Mouse (Mus musculus) MEL (cell line): Measurements from ENCODE around the gene Slc35e3. TPM values are rescaled to one million over a fixed set of nuclear protein-coding genes. Genes with fewer than 3 reads are reported as not detected.
A peak's percentile ranks its signal among the peaks of the same experiment; 100 is the strongest.

ENCODE experiments used
- DNase-seq: peaks from one replicate; pipeline ENCODE4 v3.0.0; 2011; ENCODE audit warnings: low read depth, low spot score
- H3K27ac ChIP-seq: 2 replicates; pipeline ENCODE4 v1.5.1; 2012; ENCODE audit warnings: low read depth, mild to moderate bottlenecking, control low read depth, low read length, moderate library complexity; ENCODE audit not compliant: control insufficient read depth
- H3K27me3 ChIP-seq, 2 experiments: fragments of 150-350 bp in 1 of 2; sonication (generic) in 1 of 2; 2 replicates each; pipeline ENCODE4 v1.6.1; 2012; ENCODE audit warnings: low read length in 2 of 2, mild to moderate bottlenecking in 2 of 2, improper control_type of control experiment in 1 of 2, moderate library complexity in 1 of 2; ENCODE audit not compliant: insufficient read depth in 2 of 2, control insufficient read depth in 1 of 2
- H3K36me3 ChIP-seq, 2 experiments: 2 replicates each; pipeline ENCODE4 v1.6.1; 2012 to 2014; ENCODE audit warnings: low read length in 2 of 2, improper control_type of control experiment in 1 of 2, inconsistent platforms in 1 of 2, mild to moderate bottlenecking in 1 of 2; ENCODE audit not compliant: insufficient read depth in 2 of 2, control insufficient read depth in 1 of 2
- H3K4me1 ChIP-seq, 2 experiments: fragments of 150-350 bp in 1 of 2; sonication (generic) in 1 of 2; 2 replicates each; pipeline ENCODE4 v1.6.1; 2012; ENCODE audit warnings: low read length in 2 of 2, improper control_type of control experiment in 1 of 2, mild to moderate bottlenecking in 1 of 2; ENCODE audit not compliant: insufficient read depth in 2 of 2, control insufficient read depth in 1 of 2
- H3K4me3 ChIP-seq, 2 experiments: fragments of 150-350 bp in 1 of 2; sonication (generic) in 1 of 2; 2 replicates each; pipeline ENCODE4 v1.5.1; 2012; ENCODE audit warnings: low read depth in 2 of 2, low read length in 2 of 2, mild to moderate bottlenecking in 2 of 2, moderate library complexity in 2 of 2, control low read depth in 1 of 2, improper control_type of control experiment in 1 of 2; ENCODE audit not compliant: control insufficient read depth in 1 of 2, insufficient read depth in 1 of 2
- H3K79me2 ChIP-seq: 2 replicates; pipeline ENCODE4 v1.6.1; 2012; ENCODE audit warnings: mild to moderate bottlenecking, low read length, moderate library complexity; ENCODE audit not compliant: control insufficient read depth, poor library complexity, insufficient read depth
- H3K9ac ChIP-seq: 2 replicates; pipeline ENCODE4 v1.6.1; 2012; ENCODE audit warnings: low read depth, mild to moderate bottlenecking, control low read depth, low read length, moderate library complexity; ENCODE audit not compliant: control insufficient read depth, poor library complexity, severe bottlenecking
- H3K9me3 ChIP-seq: fragments of 150-350 bp; sonication (generic); replicated peaks from 2 replicates; pipeline ENCODE4 v1.6.1; 2012; ENCODE audit warnings: mild to moderate bottlenecking, low read length, improper control_type of control experiment, moderate library complexity; ENCODE audit not compliant: insufficient read depth
- CHD1 ChIP-seq: IDR thresholded peaks from 2 replicates; pipeline ENCODE4 v1.6.1; 2012; ENCODE audit warnings: low read depth, mild to moderate bottlenecking, inconsistent platforms, low read length, improper control_type of control experiment
- CHD2 ChIP-seq: IDR thresholded peaks from 2 replicates; pipeline ENCODE4 v1.6.1; 2011; ENCODE audit warnings: low read length, improper control_type of control experiment
- CTCF ChIP-seq, 3 experiments: IDR thresholded peaks in 2 of 3; conservative IDR thresholded peaks in 1 of 3; 2 replicates each; pipeline ENCODE4 v1.5.1; 2011 to 2012; ENCODE audit warnings: low read length in 3 of 3, low read depth in 2 of 3, mild to moderate bottlenecking in 2 of 3, improper control_type of control experiment in 1 of 3, inconsistent platforms in 1 of 3, mixed read lengths in 1 of 3, moderate library complexity in 1 of 3; ENCODE audit not compliant: control insufficient read depth in 1 of 3, insufficient read depth in 1 of 3, poor library complexity in 1 of 3, severe bottlenecking in 1 of 3
- ELF1 ChIP-seq: IDR thresholded peaks from 2 replicates; pipeline ENCODE4 v1.6.1; 2014; ENCODE audit warnings: low read depth, mild to moderate bottlenecking, inconsistent platforms, low read length, improper control_type of control experiment, moderate library complexity
- EP300 ChIP-seq, 2 experiments: IDR thresholded peaks; 2 replicates each; pipeline ENCODE4 v1.6.1; 2011; ENCODE audit warnings: improper control_type of control experiment in 2 of 2, low read length in 2 of 2, low read depth in 1 of 2, mild to moderate bottlenecking in 1 of 2
- ETS1 ChIP-seq: IDR thresholded peaks from 2 replicates; pipeline ENCODE4 v1.6.1; 2012; ENCODE audit warnings: low read depth, mild to moderate bottlenecking, inconsistent platforms, low read length, improper control_type of control experiment, moderate library complexity
- GATA1 ChIP-seq: IDR thresholded peaks from 2 replicates; pipeline ENCODE4 v1.6.1; 2011; ENCODE audit warnings: low read depth, low read length, improper control_type of control experiment
- HCFC1 ChIP-seq: IDR thresholded peaks from 2 replicates; pipeline ENCODE4 v1.6.1; 2012; ENCODE audit warnings: low read depth, mild to moderate bottlenecking, inconsistent platforms, low read length, improper control_type of control experiment, moderate library complexity
- JUND ChIP-seq: IDR thresholded peaks from 2 replicates; pipeline ENCODE4 v1.6.1; 2011; ENCODE audit warnings: low read depth, mild to moderate bottlenecking, improper control_type of control experiment, low read length
- KAT2A ChIP-seq: conservative IDR thresholded peaks from 2 replicates; pipeline ENCODE4 v1.6.1; 2012; ENCODE audit warnings: low read depth, low read length, improper control_type of control experiment, inconsistent platforms
- MXI1 ChIP-seq: IDR thresholded peaks from 2 replicates; pipeline ENCODE4 v1.6.1; 2011; ENCODE audit warnings: mild to moderate bottlenecking, low read depth, low read length, improper control_type of control experiment
- MYC ChIP-seq: IDR thresholded peaks from 2 replicates; pipeline ENCODE4 v1.6.1; 2011; ENCODE audit warnings: low read depth, mild to moderate bottlenecking, low read length, improper control_type of control experiment, moderate library complexity
- NRF1 ChIP-seq: IDR thresholded peaks from 2 replicates; pipeline ENCODE4 v1.6.1; 2014; ENCODE audit warnings: low read depth, mild to moderate bottlenecking, inconsistent platforms, low read length, improper control_type of control experiment, moderate library complexity; ENCODE audit not compliant: poor library complexity, insufficient read depth, severe bottlenecking
- POLR2AphosphoS2 ChIP-seq: IDR thresholded peaks from 2 replicates; pipeline ENCODE4 v1.6.1; 2011; ENCODE audit warnings: low read length, improper control_type of control experiment
- POLR2AphosphoS5 ChIP-seq: IDR thresholded peaks from 2 replicates; pipeline ENCODE4 v1.6.1; 2012; ENCODE audit warnings: low read depth, borderline replicate concordance, mild to moderate bottlenecking, inconsistent platforms, low read length, moderate library complexity, mixed read lengths
- TBP ChIP-seq: IDR thresholded peaks from 2 replicates; pipeline ENCODE4 v1.8.0; 2011; ENCODE audit warnings: low read depth, low read length, improper control_type of control experiment
- TCF12 ChIP-seq: IDR thresholded peaks from 2 replicates; pipeline ENCODE4 v1.6.1; 2014; ENCODE audit warnings: low read depth, mild to moderate bottlenecking, inconsistent platforms, low read length, improper control_type of control experiment, moderate library complexity
- UBTF ChIP-seq: IDR thresholded peaks from 2 replicates; pipeline ENCODE4 v1.6.1; 2012; ENCODE audit warnings: low read depth, mild to moderate bottlenecking, inconsistent platforms, low read length, improper control_type of control experiment, moderate library complexity, borderline replicate concordance; ENCODE audit not compliant: insufficient read depth
- USF1 ChIP-seq: IDR thresholded peaks from 2 replicates; pipeline ENCODE4 v1.6.1; 2014; ENCODE audit warnings: low read depth, mild to moderate bottlenecking, inconsistent platforms, low read length, improper control_type of control experiment, moderate library complexity
- ZKSCAN1 ChIP-seq: IDR thresholded peaks from 2 replicates; pipeline ENCODE4 v1.6.1; 2012; ENCODE audit warnings: low read depth, mild to moderate bottlenecking, inconsistent platforms, low read length, improper control_type of control experiment, moderate library complexity
- polyA plus RNA-seq, 2 experiments: library from polyadenylated mRNA; stranded (reverse) in 1 of 2; unstranded in 1 of 2; fragments of >175 nt in 1 of 2; fragments of >200 nt in 1 of 2; gene quantifications; 2 replicates each; pipeline versions ENCODE4 v1.2.1 to v1.2.4; 2012; ENCODE audit warnings: low replicate concordance in 2 of 2, low read depth in 1 of 2; ENCODE audit not compliant: insufficient read length in 2 of 2, insufficient read depth in 1 of 2, missing spikeins in 1 of 2
- total RNA-seq: library from RNA; depleted of rRNA; stranded (reverse); fragments of 300-350 nt; gene quantifications from 2 replicates; pipeline ENCODE4 v1.2.3, GENCODE M21; 2012

Gene Slc35e3
- total and polyA plus RNA-seq, 3 experiments: 3.7 to 7.4 TPM; not detected in 1

DNA sequence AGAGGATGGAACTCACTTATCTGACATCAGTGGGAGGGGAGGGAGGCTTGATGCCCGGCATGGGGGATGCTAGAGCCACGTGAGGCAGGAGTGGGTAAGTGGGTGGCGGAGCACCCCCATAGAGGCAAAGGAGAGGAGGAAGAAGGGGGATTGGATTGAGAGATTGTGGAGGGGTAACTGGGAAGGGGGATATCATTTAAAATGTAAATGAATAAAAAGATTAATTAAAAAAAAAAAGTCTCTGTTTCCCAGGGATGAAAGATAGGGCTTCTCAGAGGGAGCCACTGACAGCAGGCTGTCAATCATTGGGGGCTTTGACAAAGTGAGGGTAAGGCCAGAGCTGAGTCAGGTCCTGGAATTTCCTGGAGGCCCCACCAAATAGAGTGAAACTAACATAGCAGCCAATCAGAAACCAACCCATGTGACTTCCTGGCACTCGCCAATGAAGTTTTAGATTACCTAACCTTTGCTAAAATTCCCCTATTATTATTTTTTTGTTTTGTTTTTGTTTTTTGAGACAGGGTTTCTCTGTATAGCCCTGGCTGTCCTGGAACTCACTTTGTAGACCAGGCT, 31.2 kb downstream of the Slc35e3 start:
- no peak for DNase-seq
- Histone ChIP-seq H3K9ac (peak overlapping the region; percentile 39), H3K27me3 (no peaks in the 10 kb centered on the region), H3K27ac (no peak overlapping the region), H3K9me3 (no peaks in the 10 kb centered on the region), H3K36me3 (peaks cover 0 to 4% of the 10 kb centered on the region in 2 experiments; a peak in 2 of 4 replicates), H3K4me3 (no peak overlapping the region; a peak in 1 of 4 replicates), H3K4me1 (peaks cover 0 to 11% of the 10 kb centered on the region in 2 experiments; a peak in 2 of 4 replicates), H3K79me2 (peaks cover 8% of the 10 kb centered on the region)
- TF ChIP-seq MXI1: no peak
- TF ChIP-seq USF1: 0 out of 2 replicates have a peak, but pooled peaks have one; percentile 10

GRCm38 (mm10) chr10:117714048-117714545, 32.1 kb downstream of the Slc35e3 start:
- H3K9me3 ChIP-seq: no peaks in the 10 kb centered on the region
- no peak for DNase-seq
- H3K27me3 ChIP-seq: no peaks in the 10 kb centered on the region
- no peak overlapping the region for H3K9ac ChIP-seq
- TF ChIP-seq UBTF: no peak
- no peak for TF ChIP-seq EP300 (IDR thresholded peaks at IDR 0.05; ENCODE audit: low read depth in 1 of 2, low read length in 2 of 2)
- no peak for TF ChIP-seq NRF1
- no peak for TF ChIP-seq JUND
- TF ChIP-seq HCFC1: no peak
- H3K79me2 ChIP-seq: peaks cover 16% of the 10 kb centered on the region
- H3K36me3 ChIP-seq: peaks cover 0 to 4% of the 10 kb centered on the region in 2 experiments; a peak in 2 of 4 replicates
- H3K27ac ChIP-seq: no peak overlapping the region
- H3K4me3 ChIP-seq: no peak overlapping the region
- H3K4me1 ChIP-seq: peaks cover 0 to 11% of the 10 kb centered on the region in 2 experiments; a peak in 2 of 4 replicates

DNA sequence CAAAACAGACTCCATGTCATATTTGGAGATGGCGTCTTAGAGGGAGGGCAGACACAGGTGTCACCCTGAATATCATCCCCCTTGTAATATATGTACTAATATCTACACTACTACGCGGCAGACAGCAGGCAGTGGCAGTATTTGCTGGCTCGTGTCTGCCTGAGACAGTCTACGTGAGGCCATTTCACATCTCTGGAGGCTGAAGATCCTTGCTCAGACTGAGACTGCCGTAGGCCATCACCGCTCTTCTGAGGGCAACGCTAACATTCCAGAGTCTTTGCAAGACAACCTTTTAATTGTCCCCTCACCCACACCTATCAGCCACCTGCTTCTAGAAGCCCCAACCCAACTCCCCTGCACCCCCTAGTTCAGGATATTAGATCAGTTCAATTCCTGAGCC, 32.7 kb downstream of the Slc35e3 start:
- H3K27me3 ChIP-seq: no peaks in the 10 kb centered on the region
- no peaks in the 10 kb centered on the region for H3K9me3 ChIP-seq
- peaks cover 0 to 15% of the 10 kb centered on the region in 2 experiments; a peak in 3 of 4 replicates for H3K4me1 ChIP-seq
- H3K79me2 ChIP-seq: peaks cover 21% of the 10 kb centered on the region
- no peak for DNase-seq
- H3K4me3 ChIP-seq: no peak overlapping the region
- peaks cover 0 to 9% of the 10 kb centered on the region in 2 experiments; a peak in 3 of 4 replicates for H3K36me3 ChIP-seq
- H3K9ac ChIP-seq: no peak overlapping the region
- H3K27ac ChIP-seq: no peak overlapping the region
- TF ChIP-seq CTCF (IDR thresholded peaks at IDR 0.05 in 2 of 3, conservative IDR thresholded peaks at IDR 0.05 in 1 of 3; ENCODE audit: control insufficient read depth in 1 of 3, insufficient read depth in 1 of 3, low read depth in 2 of 3, low read length in 3 of 3, poor library complexity in 1 of 3, severe bottlenecking in 1 of 3) (no peak), KAT2A (no peak), MXI1 (no peak), ELF1 (no peak), EP300 (IDR thresholded peaks at IDR 0.05; ENCODE audit: low read depth in 1 of 2, low read length in 2 of 2) (no peak), CHD1 (no peak), MYC (no peak), ZKSCAN1 (no peak), CHD2 (no peak), HCFC1 (no peak), ETS1 (no peak), POLR2AphosphoS5 (no peak), POLR2AphosphoS2 (no peak), TCF12 (no peak), GATA1 (no peak), TBP (no peak)
